Mouse (Mus musculus): ENCODE results near the gene Zfp142. TPM values are rescaled to one million over a fixed set of nuclear protein-coding genes. Genes with fewer than 3 reads are reported as not detected.

The Zfp142 gene
- polyA plus RNA-seq (2015; fragmentation: Nextera tagmentation; extraction: Ambion mirVana): 7.1 and 8.3 TPM in 2 replicates

DNA sequence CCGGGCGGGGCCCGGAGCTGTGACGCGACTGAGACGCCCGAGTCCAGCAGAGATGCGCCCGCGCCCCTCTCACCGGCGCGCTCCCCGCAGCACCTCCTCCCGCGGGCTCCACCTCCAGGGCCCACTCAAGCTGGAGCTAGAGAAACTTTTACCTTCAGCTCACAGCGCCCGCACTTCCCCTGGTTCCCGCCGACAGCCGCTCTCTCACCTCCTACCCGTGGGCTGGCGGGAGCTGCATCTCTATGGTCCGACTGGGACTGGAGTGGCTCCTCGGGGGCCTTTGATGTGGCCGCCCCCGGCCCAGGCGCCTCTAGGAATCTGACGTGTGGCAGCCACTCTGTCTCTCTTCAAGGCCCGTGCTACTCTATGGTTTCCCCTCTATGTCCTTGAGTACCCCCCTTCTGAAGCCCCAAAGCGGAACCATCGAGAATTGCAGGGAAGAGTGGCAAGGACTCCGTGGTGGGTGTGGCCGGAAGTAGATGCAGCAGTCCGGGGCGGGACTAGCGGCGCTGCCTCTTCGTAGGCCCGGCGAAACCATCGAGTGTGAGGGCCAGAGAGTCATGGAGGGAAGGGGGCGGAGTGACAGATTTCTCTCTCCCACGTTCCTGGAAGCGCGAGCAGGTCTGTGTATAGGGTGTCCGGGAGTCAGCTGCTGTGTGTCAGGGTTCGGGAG is at the start of gene Zfp142, which contains the start of gene Bcs1l:
Gene Zfp142 (minus strand): TSS at position 474 of the 673 bp plus-strand sequence.
Gene Bcs1l (plus strand): TSS at position 517 of the 673 bp plus-strand sequence.
- no peaks in the 10 kb centered on the region for H3K27me3 ChIP-seq (replicated peaks)
- peaks cover 20% of the 10 kb centered on the region for H3K36me3 ChIP-seq
- WGBS: under 1% methylated on average over 47 of the region's 48 CpGs
- H3K4me1 ChIP-seq: peaks cover 37% of the 10 kb centered on the region
- ATAC-seq (ENCODE audit: low FRiP score): peak; percentile 98
- peak within 1 kb of the TSS; percentile 85 for H3K9ac ChIP-seq (replicated peaks)
- H3K9me3 ChIP-seq (replicated peaks): no peaks in the 10 kb centered on the region
- peak within 1 kb of the TSS; percentile 69 for H3K4me3 ChIP-seq (replicated peaks)
- peak within 1 kb of the TSS; percentile 92 for H3K27ac ChIP-seq (replicated peaks)
- peak within 1 kb of the TSS; percentile 91 for H3K4me2 ChIP-seq

DNA sequence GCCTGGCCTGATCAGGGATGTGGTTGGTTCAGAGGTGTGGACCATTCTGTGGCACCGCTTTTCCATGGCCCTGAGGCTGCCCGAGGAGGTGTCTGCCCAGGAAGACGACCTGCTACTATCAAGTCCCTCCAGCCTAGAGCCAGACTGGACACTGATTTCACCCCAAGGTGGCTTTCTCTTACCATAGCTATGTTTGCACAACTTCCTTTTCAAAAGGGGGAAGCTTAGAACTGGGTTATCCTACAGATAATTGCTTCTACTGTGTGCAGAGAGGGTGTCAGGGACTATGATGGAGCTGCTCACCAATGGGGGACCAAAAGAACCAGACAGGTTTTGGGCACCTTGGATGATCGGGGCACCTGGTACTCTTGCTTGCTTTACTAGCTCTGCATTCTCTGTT is 44.7 kb upstream of the Zfp142 start:
- H3K9ac ChIP-seq (replicated peaks): no peak overlapping the region
- no peak overlapping the region for H3K27ac ChIP-seq (replicated peaks)
- peaks cover 40% of the 10 kb centered on the region for H3K36me3 ChIP-seq
- no peaks in the 10 kb centered on the region for H3K9me3 ChIP-seq (replicated peaks)
- H3K27me3 ChIP-seq (replicated peaks): no peaks in the 10 kb centered on the region
- H3K4me2 ChIP-seq: no peak overlapping the region
- no peaks in the 10 kb centered on the region for H3K4me1 ChIP-seq
- no peak for ATAC-seq (ENCODE audit: low FRiP score)
- H3K4me3 ChIP-seq (replicated peaks): no peak overlapping the region
- 93% methylated on average over 4 of the region's 4 CpGs for WGBS

DNA sequence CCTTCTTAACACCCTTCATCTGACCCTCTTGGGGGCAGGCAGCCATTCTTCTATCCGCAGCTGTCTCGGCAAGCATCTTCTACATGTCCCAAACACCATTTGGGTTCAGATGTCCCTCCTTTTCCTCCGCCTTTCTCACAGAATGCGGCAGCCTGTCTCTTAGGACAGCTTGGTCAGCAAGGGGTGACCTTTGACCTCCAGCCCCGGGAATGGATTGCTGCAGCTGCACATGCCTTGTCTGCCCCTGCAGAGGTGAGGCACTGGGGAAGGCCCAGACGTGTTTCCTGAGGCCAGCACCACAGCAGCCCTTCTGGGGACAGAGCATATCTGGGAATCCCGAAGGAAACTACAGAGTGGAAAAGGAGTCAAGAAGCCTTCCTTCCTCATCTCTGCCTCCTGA is 40.0 kb upstream of the Zfp142 start:
- no peaks in the 10 kb centered on the region for H3K27me3 ChIP-seq (replicated peaks)
- 46% methylated on average over 7 of the region's 7 CpGs for WGBS
- no peaks in the 10 kb centered on the region for H3K4me1 ChIP-seq
- H3K4me3 ChIP-seq (replicated peaks): no peak overlapping the region
- H3K9me3 ChIP-seq (replicated peaks): no peaks in the 10 kb centered on the region
- no peak overlapping the region for H3K4me2 ChIP-seq
- H3K27ac ChIP-seq (replicated peaks): no peak overlapping the region
- ATAC-seq (ENCODE audit: low FRiP score): no peak
- H3K9ac ChIP-seq (replicated peaks): no peak overlapping the region
- H3K36me3 ChIP-seq: peaks cover 49% of the 10 kb centered on the region

DNA sequence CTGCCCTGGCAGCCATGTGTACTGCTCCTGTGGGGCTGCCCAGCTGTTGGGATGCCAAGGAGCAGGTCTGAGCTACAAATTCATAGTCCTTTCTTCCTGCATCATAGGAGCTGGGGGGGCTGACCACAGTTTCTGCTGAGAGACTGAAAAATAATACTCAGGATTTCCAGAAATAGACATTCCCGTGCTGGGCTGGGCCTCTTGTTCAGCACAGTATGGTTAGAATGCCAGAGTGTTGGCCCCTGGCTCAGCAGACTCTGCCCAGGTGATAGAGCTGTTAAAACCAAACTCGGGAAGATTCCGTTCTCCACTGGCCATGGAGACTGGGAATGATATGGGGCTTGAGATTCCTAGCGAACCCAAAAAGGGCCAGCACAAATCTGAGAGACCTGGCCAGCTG is 38.0 kb upstream of the Zfp142 start:
- Histone ChIP-seq H3K36me3 (peaks cover 56% of the 10 kb centered on the region), H3K27ac (replicated peaks) (no peak overlapping the region), H3K4me2 (no peak overlapping the region), H3K9me3 (replicated peaks) (no peaks in the 10 kb centered on the region), H3K4me1 (no peaks in the 10 kb centered on the region), H3K9ac (replicated peaks) (no peak overlapping the region), H3K27me3 (replicated peaks) (no peaks in the 10 kb centered on the region), H3K4me3 (replicated peaks) (no peak overlapping the region)
- no peak for ATAC-seq (ENCODE audit: low FRiP score)
- 87% methylated on average over 4 of the region's 4 CpGs for WGBS

DNA sequence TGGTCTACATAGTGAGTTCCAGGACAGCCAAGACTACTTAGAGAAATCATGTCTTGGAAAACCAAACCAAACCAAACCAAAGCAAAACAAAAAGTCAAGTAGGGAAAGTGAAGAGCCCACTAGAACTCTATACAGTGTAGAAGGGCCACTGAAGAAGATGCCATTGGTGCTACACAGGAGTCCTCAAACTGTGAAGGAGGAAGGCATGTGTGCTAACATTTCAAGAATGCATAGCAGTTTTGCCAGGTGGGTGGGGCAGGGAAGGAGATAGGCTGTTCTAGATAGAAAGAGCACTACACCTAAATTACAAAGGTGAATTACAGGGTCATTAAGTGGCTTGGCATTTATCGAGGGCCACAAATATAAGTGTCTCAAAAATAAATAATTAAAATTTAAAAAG is 36.1 kb upstream of the Zfp142 start:
- Histone ChIP-seq H3K4me3 (replicated peaks) (no peak overlapping the region), H3K4me2 (no peak overlapping the region), H3K27me3 (replicated peaks) (no peaks in the 10 kb centered on the region), H3K36me3 (peaks cover 56% of the 10 kb centered on the region), H3K4me1 (no peaks in the 10 kb centered on the region), H3K27ac (replicated peaks) (no peak overlapping the region), H3K9me3 (replicated peaks) (no peaks in the 10 kb centered on the region), H3K9ac (replicated peaks) (no peak overlapping the region)
- 94% methylated on average over 1 of the region's 1 CpGs for WGBS
- ATAC-seq (ENCODE audit: low FRiP score): no peak

DNA sequence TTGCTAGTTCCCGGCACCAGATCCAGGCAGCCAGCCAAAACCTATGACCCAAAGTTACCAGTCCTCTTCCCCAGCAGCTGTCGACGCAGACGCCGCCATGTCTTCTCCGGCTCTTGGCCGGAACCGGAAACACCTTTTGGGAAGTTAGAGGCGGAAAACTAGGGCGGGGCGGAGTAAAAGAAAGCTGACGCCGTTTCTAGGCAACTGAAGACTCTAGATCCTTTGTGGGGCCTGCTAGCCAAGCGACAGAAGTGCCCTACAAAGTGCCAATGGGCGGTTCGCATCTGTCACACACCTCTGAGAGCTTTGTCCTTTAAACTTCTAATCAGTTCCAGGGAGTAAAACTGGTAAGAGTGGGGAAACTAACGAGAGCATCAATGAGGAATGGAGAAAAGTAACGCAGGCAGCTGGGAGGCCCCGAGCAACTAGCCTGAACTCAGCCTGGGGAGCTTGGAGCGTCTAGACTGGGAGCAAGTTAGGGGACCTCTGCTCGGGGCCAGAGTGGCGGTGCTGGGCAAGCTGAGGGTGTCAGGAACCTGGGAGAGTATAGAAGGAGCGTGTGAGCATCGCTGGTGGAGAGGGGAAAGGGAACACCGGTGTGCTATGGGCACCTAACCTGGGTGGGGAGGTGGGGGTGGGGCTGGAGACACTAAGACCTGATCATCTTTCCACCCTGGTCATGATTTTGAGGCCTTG is 13.4 kb upstream of the Zfp142 start, which contains the start of the genes Rnf25 and Stk36:
Gene Rnf25 (minus strand): TSS at position 131 of the 696 bp plus-strand sequence.
Gene Stk36 (plus strand): TSS at position 179 of the 696 bp plus-strand sequence.
- Histone ChIP-seq H3K4me3 (replicated peaks) (peak within 1 kb of the TSS; percentile 79), H3K4me1 (peaks cover 18% of the 10 kb centered on the region), H3K4me2 (peak within 1 kb of the TSS; percentile 94), H3K27ac (replicated peaks) (peak within 1 kb of the TSS; percentile 80), H3K9me3 (replicated peaks) (no peaks in the 10 kb centered on the region), H3K27me3 (replicated peaks) (no peaks in the 10 kb centered on the region), H3K36me3 (peaks cover 27% of the 10 kb centered on the region), H3K9ac (replicated peaks) (peak within 1 kb of the TSS; percentile 82)
- ATAC-seq (ENCODE audit: low FRiP score): peak; percentile 92
- 8% methylated on average over 25 of the region's 25 CpGs for WGBS

DNA sequence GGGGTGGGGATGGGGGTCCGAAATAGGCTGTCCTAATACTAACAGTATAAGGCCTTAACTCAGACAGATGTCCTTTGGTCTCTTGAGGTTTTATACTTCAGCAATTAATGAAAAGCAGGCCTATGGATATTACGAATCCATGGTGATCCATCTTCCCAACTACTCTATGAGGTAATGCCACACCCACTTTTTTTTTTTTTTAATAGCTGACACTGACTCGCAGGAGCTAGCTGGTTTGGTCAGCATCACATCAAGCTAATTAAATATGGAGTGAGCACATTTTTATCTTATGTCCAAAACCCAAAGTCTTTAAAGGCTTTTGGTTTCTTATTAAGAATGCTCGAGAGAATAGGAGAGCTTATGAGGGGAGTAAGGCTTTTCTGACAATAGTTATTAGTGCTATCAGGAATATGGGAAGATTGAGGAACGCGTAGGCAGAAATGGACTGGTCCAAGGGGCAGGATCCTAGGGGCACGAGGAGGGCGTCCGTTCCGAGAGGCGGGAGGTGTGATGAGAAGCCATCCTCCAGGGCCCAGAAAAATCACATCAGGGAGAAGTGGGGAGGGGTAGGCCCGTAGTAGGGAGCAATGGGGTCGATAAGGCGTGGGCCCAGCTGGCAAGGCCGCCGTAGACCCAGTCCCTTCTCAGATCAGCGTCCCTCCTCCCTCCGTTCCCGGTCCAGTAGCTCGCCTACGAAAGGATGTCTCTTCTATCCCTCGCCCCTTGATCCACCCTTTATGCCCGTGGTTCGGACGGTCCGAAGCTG is 12.6 kb upstream of the Zfp142 start:
- ATAC-seq (ENCODE audit: low FRiP score): peak; percentile 82
- WGBS: 10% methylated on average over 26 of the region's 26 CpGs
- peaks cover 30% of the 10 kb centered on the region for H3K36me3 ChIP-seq

DNA sequence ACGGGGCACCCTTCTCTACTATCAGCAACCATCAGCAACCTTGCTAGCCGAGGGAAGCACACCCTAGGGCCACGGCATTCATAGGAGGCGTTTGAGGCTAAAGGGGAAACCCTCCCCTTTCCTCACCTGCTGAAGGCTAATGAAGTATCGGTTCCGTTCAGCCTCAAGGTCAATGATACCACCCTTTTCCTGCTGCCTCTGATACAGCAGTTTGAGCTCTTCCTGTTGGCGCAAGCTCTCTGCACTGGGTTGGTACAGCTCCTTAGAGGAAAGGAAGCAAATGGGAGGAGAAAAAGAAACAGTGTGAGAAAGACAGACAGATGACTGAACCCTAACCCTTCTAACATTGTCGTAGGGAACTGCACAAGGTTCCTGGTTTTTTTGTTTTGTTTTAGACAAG is 6.4 kb upstream of the Zfp142 start:
- Histone ChIP-seq H3K27me3 (replicated peaks) (no peaks in the 10 kb centered on the region), H3K4me2 (no peak overlapping the region), H3K9ac (replicated peaks) (no peak overlapping the region), H3K36me3 (peaks cover 72% of the 10 kb centered on the region), H3K9me3 (replicated peaks) (no peaks in the 10 kb centered on the region), H3K4me3 (replicated peaks) (no peak overlapping the region), H3K4me1 (peaks cover 2% of the 10 kb centered on the region), H3K27ac (replicated peaks) (no peak overlapping the region)
- no peak for ATAC-seq (ENCODE audit: low FRiP score)
- WGBS: 90% methylated on average over 8 of the region's 8 CpGs

More for the DNA sequence above, 12.6 kb upstream of the Zfp142 start:
- H3K4me2 ChIP-seq: peak overlapping the region; percentile 94
- peaks cover 18% of the 10 kb centered on the region for H3K4me1 ChIP-seq
- no peaks in the 10 kb centered on the region for H3K27me3 ChIP-seq (replicated peaks)
- H3K9ac ChIP-seq (replicated peaks): peak overlapping the region; percentile 82
- no peaks in the 10 kb centered on the region for H3K9me3 ChIP-seq (replicated peaks)
- peak overlapping the region; percentile 79 for H3K4me3 ChIP-seq (replicated peaks)
- peak overlapping the region; percentile 80 for H3K27ac ChIP-seq (replicated peaks)

DNA sequence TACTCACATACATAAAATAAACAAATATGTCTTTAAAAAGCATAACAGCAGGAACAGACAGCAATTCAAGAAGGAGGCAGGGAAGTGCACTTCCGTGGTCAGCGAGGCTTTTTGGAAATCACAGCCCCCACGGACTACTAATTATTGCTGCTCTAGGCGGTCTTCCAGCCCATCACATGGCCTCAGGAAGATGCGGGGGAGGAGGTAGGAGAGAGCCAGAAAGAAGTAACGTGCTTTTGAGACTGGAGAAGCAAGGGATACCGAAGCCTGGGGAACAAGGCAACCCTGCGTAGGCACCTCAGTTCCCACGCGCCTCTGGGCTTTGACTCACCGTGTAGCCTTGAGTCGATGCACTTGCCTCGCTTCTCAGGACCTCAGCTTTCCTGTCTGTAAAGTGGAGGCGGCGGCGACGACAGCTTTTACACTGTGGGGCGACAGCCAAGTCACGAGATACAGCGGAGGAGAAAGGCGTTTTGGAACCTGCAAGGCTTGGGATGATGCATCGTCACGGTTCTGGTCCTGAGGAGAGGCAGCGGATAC is 743 bp downstream of the Zfp142 start:
- WGBS: under 1% methylated on average over 24 of the region's 24 CpGs
- Histone ChIP-seq H3K27ac (replicated peaks) (peak overlapping the region; percentile 92), H3K9ac (replicated peaks) (peak overlapping the region; percentile 78), H3K9me3 (replicated peaks) (no peaks in the 10 kb centered on the region), H3K4me2 (peak overlapping the region; percentile 91), H3K4me3 (replicated peaks) (peak overlapping the region; percentile 69), H3K4me1 (peaks cover 37% of the 10 kb centered on the region), H3K27me3 (replicated peaks) (no peaks in the 10 kb centered on the region), H3K36me3 (peaks cover 21% of the 10 kb centered on the region)
- ATAC-seq (ENCODE audit: low FRiP score): no peak

DNA sequence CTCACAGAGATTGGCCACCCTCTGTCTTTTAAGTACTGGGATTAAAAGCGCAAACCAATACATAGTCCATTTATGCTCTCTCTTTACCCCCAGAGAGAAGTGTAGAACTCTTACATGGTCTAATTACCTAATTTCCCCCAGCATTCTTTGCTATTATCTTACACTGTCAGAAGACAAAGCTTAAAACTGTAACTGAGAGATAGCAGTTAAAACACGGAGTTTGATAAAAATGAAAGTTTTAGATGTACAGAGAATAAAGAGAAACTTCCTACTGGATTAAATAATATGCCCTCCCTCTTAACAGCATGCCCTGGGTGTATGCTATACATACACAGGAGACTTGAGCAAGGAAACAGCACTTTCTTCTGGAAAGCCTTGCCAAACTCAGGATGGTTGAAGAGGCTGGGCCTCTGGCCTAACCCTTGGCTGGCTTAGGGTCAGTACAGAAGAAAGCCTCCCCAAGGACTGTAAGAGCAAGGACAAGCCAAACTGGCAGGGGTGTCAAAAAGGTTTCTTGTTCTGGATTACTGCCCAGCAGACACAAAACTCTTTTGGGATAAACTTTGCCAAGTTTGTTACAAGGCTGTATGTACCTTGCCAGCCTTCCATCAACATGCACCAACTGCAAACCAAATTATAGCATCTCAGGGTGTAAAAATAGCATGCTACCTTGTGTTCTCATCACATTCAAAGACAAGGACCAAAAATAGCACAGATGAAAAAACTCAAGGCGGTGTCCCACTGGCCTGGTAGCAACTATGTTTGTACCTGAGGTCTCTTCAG is 3.2 kb downstream of the Zfp142 start:
- no peak for ATAC-seq (ENCODE audit: low FRiP score)
- H3K9ac ChIP-seq (replicated peaks): no peak overlapping the region; the same call in 1 of the 2 replicates
- no peaks in the 10 kb centered on the region for H3K9me3 ChIP-seq (replicated peaks)
- H3K27me3 ChIP-seq (replicated peaks): no peaks in the 10 kb centered on the region
- H3K4me2 ChIP-seq: no peak overlapping the region
- 94% methylated on average over 3 of the region's 3 CpGs for WGBS
- H3K4me3 ChIP-seq (replicated peaks): no peak overlapping the region
- H3K36me3 ChIP-seq: peaks cover 11% of the 10 kb centered on the region
- H3K27ac ChIP-seq (replicated peaks): no peak overlapping the region
- H3K4me1 ChIP-seq: peaks cover 37% of the 10 kb centered on the region

DNA sequence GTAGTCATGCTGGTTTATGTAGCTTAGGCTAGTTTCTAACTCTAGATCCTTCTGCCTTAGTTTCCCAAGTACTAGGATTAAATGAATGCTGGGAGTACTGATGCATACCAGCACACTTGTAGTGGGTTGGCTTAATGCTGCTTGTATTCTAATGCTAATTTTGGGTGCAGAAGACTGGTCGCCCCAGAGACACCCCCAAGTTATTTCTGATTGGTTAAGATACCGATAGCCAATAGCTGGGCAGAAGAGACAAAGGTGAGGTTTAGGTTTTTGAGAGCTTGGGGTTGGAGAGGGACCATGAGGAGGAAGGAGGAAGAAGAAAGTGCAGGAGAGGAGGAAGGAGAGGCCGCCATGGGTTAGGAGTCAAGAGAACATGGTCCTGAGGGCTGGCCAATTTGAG is 5.4 kb downstream of the Zfp142 start:
- ATAC-seq (ENCODE audit: low FRiP score): no peak
- no peak overlapping the region for H3K4me2 ChIP-seq
- H3K36me3 ChIP-seq: peaks cover 33% of the 10 kb centered on the region
- no peak overlapping the region for H3K9ac ChIP-seq (replicated peaks)
- H3K9me3 ChIP-seq (replicated peaks): no peaks in the 10 kb centered on the region
- WGBS: 82% methylated on average over 3 of the region's 3 CpGs
- H3K4me1 ChIP-seq: peaks cover 26% of the 10 kb centered on the region
- no peak overlapping the region for H3K27ac ChIP-seq (replicated peaks)
- no peaks in the 10 kb centered on the region for H3K27me3 ChIP-seq (replicated peaks)
- no peak overlapping the region for H3K4me3 ChIP-seq (replicated peaks)
